Mouse (Mus musculus) adrenal gland, adult 18-20 months (tissue): ENCODE results near the gene Sumo3. TPM values are rescaled to one million over a fixed set of nuclear protein-coding genes. Genes with fewer than 3 reads are reported as not detected.

ENCODE experiments used
- microRNA-seq, 2 experiments: library from miRNA; unstranded; fragments of <30 nt; microRNA quantifications; one replicate each; pipeline ENCODE4 v1.2.0; 2021; ENCODE audit warnings: borderline number of aligned reads in 2 of 2
- total RNA-seq, 2 experiments: library from RNA; stranded (reverse); gene quantifications; 1 replicate in 1 of 2; 2 replicates in 1 of 2; pipeline ENCODE4 v1.2.3; 2021

The Sumo3 gene
- total RNA-seq, 2 experiments from 2014 or later = 91.8 to 98.8 TPM

Small RNA genes lying within 50 kb of the gene (microRNA-seq; reads per million reads assigned to microRNA genes)
- 2.4 to 10.4 reads per million in 2 experiments for gene Mir1930

Other genes with a start within 250 kb of the Sumo3 start
- gene Adarb1, start 187.8 kb upstream of the Sumo3 start, total RNA-seq = 100 to 1,000 TPM in 1 of 2 experiments, 10 to 100 TPM in 1; 31.3 to 113 TPM
- gene Fam207a, start 90.3 kb upstream of the Sumo3 start, total RNA-seq = 10 to 100 TPM; 19.5 to 21.9 TPM
- 10 to 100 TPM in 1 of 2 experiments, 1 to 10 TPM in 1; 7.8 to 16.2 TPM for gene Itgb2, start 75.8 kb upstream of the Sumo3 start, total RNA-seq
- gene Pttg1ip, start 24.4 kb upstream of the Sumo3 start, total RNA-seq = 100 to 1,000 TPM; 175 to 203 TPM
- 10 to 100 TPM; 13.1 to 17.1 TPM for gene Gm49325, start 100 bp downstream of the Sumo3 start, total RNA-seq
- gene Ube2g2, start 16.2 kb downstream of the Sumo3 start, total RNA-seq = 10 to 100 TPM; 67.2 to 74.1 TPM
- under 1 TPM; 0.27 to 0.51 TPM for gene Tspear, start 80.5 kb downstream of the Sumo3 start, total RNA-seq
- gene Gm19402, start 84.7 kb downstream of the Sumo3 start, total RNA-seq = not detected
- not detected for gene Gm9508, start 91.1 kb downstream of the Sumo3 start, total RNA-seq
- gene Gm10272, start 100.5 kb downstream of the Sumo3 start, total RNA-seq = not detected
- gene Gm10024, start 105.4 kb downstream of the Sumo3 start, total RNA-seq = not detected
- gene Gm10142, start 109.7 kb downstream of the Sumo3 start, total RNA-seq = not detected
- gene Krtap12-1, start 114.5 kb downstream of the Sumo3 start, total RNA-seq = not detected
- gene Gm10100, start 120.4 kb downstream of the Sumo3 start, total RNA-seq = not detected
- not detected for gene Gm18596, start 136.5 kb downstream of the Sumo3 start, total RNA-seq
- not detected for gene Gm9736, start 145.3 kb downstream of the Sumo3 start, total RNA-seq
- not detected for gene Gm3233, start 153.6 kb downstream of the Sumo3 start, total RNA-seq
- gene Gm3238, start 165.2 kb downstream of the Sumo3 start, total RNA-seq = not detected
- not detected for gene Gm7138, start 170.8 kb downstream of the Sumo3 start, total RNA-seq
- not detected for gene Gm3250, start 176.4 kb downstream of the Sumo3 start, total RNA-seq
- gene Gm7137, start 182.1 kb downstream of the Sumo3 start, total RNA-seq = not detected
- gene Gm9639, start 189.0 kb downstream of the Sumo3 start, total RNA-seq = not detected
- not detected for gene Gm19668, start 193.0 kb downstream of the Sumo3 start, total RNA-seq
- gene Gm9507, start 205.7 kb downstream of the Sumo3 start, total RNA-seq = not detected
- not detected for gene Gm2696, start 208.6 kb downstream of the Sumo3 start, total RNA-seq
- not detected for gene Krtap10-4, start 221.0 kb downstream of the Sumo3 start, total RNA-seq
- not detected for gene Krtap10-10, start 229.8 kb downstream of the Sumo3 start, total RNA-seq
- gene Gm36176, start 240.7 kb downstream of the Sumo3 start, total RNA-seq = not detected
- not detected for gene Gm10318, start 246.8 kb downstream of the Sumo3 start, total RNA-seq